Mouse (Mus musculus) ES-CJ7 (cell line): ENCODE data around the gene Gle1.
"Not testable (repeated sequence)": the region's sequence is repeated elsewhere in the genome, so short reads cannot be mapped to it uniquely, and the experiment has no call there.

Experiments
- DNase-seq: peaks from one replicate; pipeline ENCODE4 v3.0.0; 2011; ENCODE audit warnings: low read depth, low spot score

Gene Gle1

GRCm38 (mm10) chr2:29934906-29935599, at the start of gene Gle1:
TSS of gene Gle1 (plus strand) at chr2:29935426.
- peak; percentile 93 for DNase-seq

- DNase-seq, result peak; percentile 37
Measured at GRCm38 (mm10) chr2:29886659-29887292, 48.5 kb upstream of the Gle1 start.

DNA sequence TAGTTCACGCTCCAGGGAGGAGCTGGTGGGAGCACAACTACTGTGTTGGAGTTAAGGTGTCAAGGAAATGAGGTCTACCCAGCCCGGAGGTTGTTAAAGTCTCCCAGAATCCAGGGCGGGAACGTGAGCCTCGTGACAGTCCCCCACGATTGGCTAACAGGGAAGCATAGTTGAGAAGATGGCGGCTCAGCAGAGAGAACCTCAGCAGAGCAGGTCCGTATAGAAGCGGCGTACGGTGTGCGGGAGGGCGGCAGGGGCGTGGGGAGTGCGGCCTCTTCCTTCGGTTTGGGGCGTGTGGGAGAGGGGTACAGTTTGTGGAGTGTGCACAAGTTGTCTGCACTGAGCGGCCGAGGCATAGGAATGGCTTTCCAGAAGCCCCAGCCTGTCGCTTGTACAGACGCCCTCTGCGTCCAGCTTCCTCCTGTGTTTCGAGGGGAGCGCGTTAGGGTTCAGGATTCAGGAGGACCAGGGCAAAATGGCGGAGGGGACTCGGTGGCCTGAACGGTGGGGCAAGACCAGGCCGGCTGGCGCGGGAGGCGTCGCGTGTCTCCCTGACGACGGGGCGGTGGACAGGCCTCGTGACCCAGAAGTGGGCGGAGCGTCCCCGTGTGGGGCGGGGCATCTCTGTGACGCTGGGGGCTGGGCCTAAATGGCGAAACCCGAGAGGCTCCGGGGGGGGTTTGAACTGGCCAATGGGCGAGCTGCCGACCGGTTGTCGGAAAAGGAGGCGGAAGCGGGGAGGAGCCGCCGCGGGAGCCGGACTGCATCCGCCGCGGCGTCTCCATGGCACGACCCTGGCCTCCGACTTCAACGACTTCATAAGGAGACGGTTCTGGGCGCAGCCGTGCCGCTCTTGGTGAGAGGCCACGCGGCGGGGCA, 45.9 kb upstream of the Gle1 start, which contains the start of gene Odf2:
Odf2 (plus strand) TSS at position 156 of the 879 bp plus-strand sequence.
- DNase-seq, result peak; percentile 98

- peak; percentile 88 for DNase-seq
Measured at GRCm38 (mm10) chr2:29889991-29890833, 45.0 kb upstream of the Gle1 start.

- DNase-seq, result no peak
Measured at GRCm38 (mm10) chr2:29891773-29892172, 43.5 kb upstream of the Gle1 start.

- DNase-seq, result no peak
Measured at GRCm38 (mm10) chr2:29896071-29896470, 39.2 kb upstream of the Gle1 start.

GRCm38 (mm10) chr2:29897366-29897765, 37.9 kb upstream of the Gle1 start:
- DNase-seq, result no peak

- no peak for DNase-seq
Measured at GRCm38 (mm10) chr2:29898081-29898480, 37.1 kb upstream of the Gle1 start.

- no peak for DNase-seq
Measured at GRCm38 (mm10) chr2:29902194-29902593, 33.0 kb upstream of the Gle1 start.

GRCm38 (mm10) chr2:29908171-29908570, 27.1 kb upstream of the Gle1 start:
- not testable (repeated sequence) for DNase-seq

DNA sequence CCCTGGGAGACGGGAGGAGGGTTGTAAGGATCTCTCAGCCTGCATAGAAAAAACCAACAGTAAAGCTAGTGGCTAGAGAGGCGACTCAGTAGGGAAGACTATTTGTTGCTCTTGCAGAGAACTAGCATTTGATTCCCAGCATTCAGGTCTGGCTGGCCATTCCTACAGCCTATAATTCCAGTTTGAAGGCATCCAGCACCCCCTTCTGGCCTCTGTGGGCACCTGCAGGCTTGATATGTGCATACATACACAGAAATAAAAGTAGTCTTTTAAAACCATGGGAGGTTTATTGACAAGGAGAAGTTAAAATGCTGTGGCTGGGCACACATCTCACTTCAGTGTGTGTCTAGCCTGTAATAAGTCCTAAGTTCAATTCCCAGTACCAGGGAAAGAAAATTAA, 25.2 kb upstream of the Gle1 start:
- DNase-seq, result peak; percentile 63

- no peak for DNase-seq
Measured at GRCm38 (mm10) chr2:29917621-29918020, 17.6 kb upstream of the Gle1 start.

- peak; percentile 42 for DNase-seq
Measured at GRCm38 (mm10) chr2:29922011-29922410, 13.2 kb upstream of the Gle1 start.

DNA sequence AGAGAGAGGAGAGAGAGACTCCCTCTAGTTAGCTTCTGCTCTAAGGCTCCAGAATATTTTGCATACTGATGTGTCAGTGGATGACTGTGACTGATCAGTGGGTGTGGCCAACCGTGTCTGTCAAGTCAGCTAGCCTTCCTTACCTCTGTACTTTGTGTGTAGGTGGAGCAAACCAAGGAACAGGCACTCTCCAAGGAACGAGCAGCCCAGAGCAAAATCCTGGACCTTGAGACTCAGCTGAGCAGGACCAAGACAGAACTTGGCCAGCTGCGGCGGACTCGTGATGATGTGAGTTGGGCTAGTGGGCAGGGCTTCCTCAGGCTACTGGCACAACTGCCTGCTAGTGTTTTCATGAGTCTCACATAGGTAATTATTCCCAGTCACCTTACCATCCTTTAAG, 8.7 kb upstream of the Gle1 start:
- no peak for DNase-seq

GRCm38 (mm10) chr2:29930506-29930905, 4.7 kb upstream of the Gle1 start:
- peak; percentile 44 for DNase-seq

DNA sequence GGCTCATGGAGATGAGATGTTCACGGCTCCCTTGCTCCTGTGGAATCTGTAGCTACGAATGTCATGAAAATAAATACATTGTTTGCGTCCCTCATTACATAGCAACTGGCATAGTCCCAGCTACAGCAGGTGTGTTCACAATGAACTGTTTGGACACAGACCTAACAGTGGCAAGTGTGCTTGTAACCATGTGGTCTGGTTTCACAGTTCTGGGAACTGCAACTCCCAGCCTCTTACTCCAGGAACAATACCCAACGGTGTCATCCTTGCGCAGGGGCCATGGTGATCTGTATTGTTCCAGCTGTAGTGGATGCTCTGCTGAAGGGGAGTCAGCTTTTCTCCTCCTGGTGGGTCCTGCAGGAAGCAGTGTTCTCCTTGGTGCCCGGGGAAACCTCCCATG, 4.0 kb upstream of the Gle1 start:
- no peak for DNase-seq

DNA sequence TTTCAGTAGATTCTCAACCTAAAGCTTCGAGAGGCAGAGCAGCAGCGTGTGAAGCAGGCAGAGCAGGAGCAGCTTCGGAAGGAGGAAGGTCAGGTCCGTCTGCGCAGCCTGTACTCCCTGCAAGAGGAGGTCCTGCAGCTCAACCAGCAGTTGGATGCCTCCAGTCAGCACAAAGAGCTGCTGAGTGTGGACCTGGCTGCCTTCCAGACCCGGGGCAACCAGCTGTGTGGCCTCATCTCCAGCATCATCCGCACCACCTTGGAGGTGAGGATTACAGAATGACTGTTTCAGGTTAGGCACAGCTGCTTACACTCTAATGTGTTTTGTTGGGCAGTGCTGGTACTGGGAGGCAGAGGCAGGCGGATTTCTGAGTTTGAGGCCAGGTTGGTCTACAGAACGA, 4.8 kb downstream of the Gle1 start:
- DNase-seq, result no peak

DNA sequence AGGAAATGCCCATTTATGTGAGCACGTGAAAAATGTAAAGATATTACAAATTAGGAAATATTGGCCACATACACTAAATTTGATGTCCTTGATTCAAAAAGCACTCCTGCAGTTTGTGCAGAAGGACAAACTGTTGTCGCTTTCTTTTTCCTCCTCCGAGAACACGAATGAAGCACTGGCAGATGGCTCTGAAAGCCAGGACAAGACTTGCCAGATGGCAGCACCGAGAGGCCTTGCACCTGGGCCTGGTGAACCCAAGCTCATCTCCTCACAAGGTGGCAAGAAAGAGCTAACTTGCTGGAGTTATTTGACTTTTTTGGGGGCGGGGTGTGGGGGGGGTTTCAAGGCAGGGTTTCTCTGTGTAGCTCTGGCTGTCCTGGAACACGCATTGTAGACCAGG, 5.6 kb downstream of the Gle1 start:
- no peak for DNase-seq

DNA sequence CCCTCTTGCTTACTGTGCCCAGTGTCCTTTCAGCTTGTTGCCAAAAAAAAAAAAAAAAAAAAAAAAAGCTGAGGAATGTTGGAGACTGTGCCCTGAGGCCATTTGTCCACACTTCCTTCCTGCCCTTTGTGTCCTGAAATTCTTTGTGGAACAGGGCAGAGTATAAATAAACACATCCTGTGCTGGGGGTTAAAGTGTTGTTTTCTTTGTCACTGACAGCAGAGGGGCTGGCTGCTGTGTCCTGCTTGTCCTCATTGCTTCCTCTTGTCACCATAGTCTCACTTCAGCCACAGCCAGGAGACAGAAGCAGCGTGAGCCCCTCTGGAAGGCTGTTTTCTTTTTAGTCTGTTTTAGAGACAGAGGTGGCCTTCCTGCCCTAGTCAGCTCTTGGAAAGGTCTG, 9.5 kb downstream of the Gle1 start:
- DNase-seq, result peak; percentile 51

DNA sequence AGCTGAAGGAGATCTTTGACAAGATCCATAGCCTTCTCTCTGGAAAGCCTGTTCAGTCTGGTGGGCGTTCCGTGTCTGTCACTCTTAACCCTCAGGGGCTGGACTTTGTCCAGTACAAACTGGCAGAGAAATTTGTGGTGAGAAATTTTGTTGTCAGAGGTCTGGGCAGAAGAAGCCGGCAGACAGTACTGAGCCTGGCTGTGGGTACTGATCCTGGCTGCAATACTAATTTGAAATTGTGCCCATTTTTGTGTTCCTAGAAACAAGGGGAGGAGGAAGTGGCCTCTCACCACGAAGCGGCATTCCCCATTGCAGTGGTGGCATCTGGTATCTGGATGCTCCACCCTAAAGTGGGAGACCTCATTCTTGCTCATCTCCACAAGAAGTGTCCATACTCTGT, 13.7 kb downstream of the Gle1 start:
- no peak for DNase-seq

GRCm38 (mm10) chr2:29961246-29961645, 26.0 kb downstream of the Gle1 start:
- no peak for DNase-seq
